Mouse (Mus musculus) heart, postnatal 36 days (tissue): ENCODE results near the gene Ckap2l. TPM values are rescaled to one million over a fixed set of nuclear protein-coding genes. Genes with fewer than 3 reads are reported as not detected.

Source experiments
- DNase-seq, 2 experiments: peaks; one replicate each; pipeline ENCODE4 v3.0.0; 2021 to 2022
- intact Hi-C: fragments of 180-260 bp; cut with DNase I; formaldehyde crosslinking; loops from one replicate; pipeline ENCODE4 v1.15.1; 2025
- total RNA-seq, 2 experiments: library from RNA; stranded (reverse); gene quantifications; 2 replicates each; pipeline ENCODE4 v1.2.3; 2021

Gene Ckap2l
- total RNA-seq, 2 experiments from 2014 or later = 0.73 to 0.86 TPM

GRCm38 (mm10) chr2:129267738-129268137 lies 29.3 kb downstream of the Ckap2l start:
- intact Hi-C loops = no loop called here
- DNase-seq = no peak

- DNase-seq = no peak
- intact Hi-C loops = no loop called here
These were observed 31.7 kb downstream of the Ckap2l start for GRCm38 (mm10) chr2:129265316-129265715.

GRCm38 (mm10) chr2:129263073-129263472 lies 33.9 kb downstream of the Ckap2l start:
- no peak for DNase-seq
- intact Hi-C loops = no loop called here

DNA sequence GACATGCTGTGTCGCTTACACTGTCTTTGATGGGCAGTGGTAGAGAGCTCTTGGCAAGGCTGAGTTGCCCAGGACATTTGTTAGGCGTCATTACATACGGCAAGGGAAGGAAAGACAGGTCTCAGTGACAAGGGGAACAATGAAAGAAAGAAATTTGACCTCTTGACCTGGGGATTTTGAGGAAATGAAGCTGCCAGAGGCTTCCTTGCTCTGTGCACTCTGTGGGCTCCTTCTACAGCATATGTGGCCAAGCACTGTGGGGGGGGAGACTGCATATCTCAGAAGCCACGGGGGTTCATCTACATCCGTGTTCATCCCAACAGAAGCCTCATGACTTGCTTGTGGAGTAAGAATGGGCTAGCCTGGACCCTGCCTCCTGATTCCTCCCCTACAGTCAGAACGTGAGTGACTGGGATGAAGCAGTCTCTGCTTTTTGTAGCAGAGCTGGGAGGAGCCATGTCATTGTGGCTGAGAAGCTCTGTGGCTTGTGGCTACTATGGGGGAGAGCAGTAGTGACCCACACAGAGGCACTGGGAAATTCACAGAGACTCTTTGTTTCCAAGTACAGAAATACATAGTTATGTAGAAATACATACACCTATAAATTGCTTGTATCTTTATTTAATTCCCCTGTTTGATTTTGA lies 35.7 kb downstream of the Ckap2l start:
- no peak for DNase-seq
- intact Hi-C loops = no loop called here

DNA sequence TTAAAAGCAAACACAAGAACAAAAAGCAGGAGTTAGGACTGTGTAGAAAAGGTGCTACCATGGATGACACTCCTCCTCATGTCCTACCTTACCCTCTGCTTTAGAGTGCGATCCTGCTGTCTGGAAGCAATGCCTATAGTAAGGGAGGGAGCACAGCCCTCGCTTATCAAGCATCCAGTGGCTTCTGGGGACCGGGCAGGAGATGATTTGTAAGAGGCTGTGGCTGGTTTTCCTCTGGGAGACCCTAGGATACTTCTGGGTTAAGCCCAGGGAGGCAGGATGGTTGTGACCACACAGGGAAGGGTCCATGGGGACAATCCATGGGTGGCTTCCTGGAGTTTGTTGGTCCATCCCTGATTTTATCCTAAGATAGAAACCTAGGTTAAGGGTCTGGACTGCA lies 36.4 kb downstream of the Ckap2l start:
- no peak for DNase-seq
- intact Hi-C loops = no loop called here

- intact Hi-C loops = loop anchor here (1.0 to 5.0 kb wide), 4 partner anchors 84 to 310 kb away; no protein-coding TSS in a partner anchor
- peak; percentile 60 to 68 for DNase-seq
These were observed 38.4 kb downstream of the Ckap2l start for GRCm38 (mm10) chr2:129258475-129259211.

GRCm38 (mm10) chr2:129258056-129258455 lies 39.0 kb downstream of the Ckap2l start:
- DNase-seq = no peak
- intact Hi-C loops = loop anchor here (1.0 to 5.0 kb wide), 4 partner anchors 84 to 310 kb away; no protein-coding TSS in a partner anchor

- DNase-seq = no peak
- intact Hi-C loops = loop anchor here (5.0 kb wide), 2 partner anchors 169 to 249 kb away; no protein-coding TSS in a partner anchor
These were observed 41.0 kb downstream of the Ckap2l start for GRCm38 (mm10) chr2:129256006-129256405.

- DNase-seq = no peak
- intact Hi-C loops = no loop called here
These were observed 42.9 kb downstream of the Ckap2l start for GRCm38 (mm10) chr2:129254076-129254475.

DNA sequence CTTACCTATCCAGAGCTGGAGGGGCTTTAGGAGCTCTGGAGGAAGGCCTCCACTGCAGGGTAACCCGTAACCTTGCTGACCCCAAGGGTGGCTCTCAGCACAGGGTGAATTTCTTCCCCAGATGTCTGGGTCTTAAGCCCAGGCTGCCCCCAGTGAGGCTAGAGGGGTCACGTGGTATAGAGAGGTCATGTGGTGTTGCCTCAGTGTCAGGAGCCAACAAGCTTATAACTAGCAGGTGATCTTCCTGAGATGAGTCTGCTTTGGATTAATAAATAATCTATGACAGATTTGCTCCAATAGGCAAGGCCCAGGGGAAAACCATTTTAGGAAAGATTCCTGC lies 43.4 kb downstream of the Ckap2l start:
- intact Hi-C loops = no loop called here
- no peak for DNase-seq

DNA sequence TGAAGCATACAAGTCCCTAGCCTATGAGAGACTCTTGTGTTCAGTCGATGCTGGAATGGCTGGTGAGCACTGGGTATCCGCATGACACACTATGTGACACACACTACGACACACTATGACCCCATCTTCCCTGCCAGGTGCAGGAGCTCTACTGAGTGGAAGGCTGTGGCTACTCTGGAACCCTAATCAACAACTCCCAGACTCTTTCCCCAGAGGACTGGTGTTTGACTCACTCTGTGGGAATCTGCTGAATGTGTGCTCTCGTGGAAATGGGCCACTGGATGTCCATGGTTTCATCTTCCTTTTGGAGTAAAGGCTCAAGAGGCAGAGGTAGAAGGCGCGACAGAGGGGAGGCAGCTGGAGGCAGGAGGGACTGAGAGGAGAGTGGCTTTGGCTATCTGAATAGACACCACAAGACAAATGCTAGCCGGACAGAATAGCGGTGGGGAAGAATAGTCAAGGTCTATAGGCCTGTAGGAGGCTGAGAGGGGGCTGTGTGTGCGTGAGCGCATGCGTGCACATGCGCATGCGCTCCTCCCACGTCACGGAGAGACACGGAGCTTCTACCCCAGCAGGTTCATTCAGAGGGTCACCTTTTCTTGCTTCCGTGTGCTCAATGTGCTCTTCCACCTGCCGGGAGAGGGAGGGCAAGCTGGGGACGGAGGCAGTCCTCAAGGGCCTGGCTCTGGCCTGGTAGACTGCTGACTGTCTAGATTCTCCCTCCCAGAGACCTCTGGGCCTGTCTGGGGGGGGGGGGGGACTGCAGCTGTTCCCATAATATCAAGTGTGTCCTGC lies 44.0 kb downstream of the Ckap2l start:
- no peak for DNase-seq
- intact Hi-C loops = no loop called here

- no peak for DNase-seq
- intact Hi-C loops = no loop called here
These were observed 47.7 kb downstream of the Ckap2l start for GRCm38 (mm10) chr2:129249321-129249720.

GRCm38 (mm10) chr2:129247707-129248121 lies 49.3 kb downstream of the Ckap2l start:
- DNase-seq = no peak
- intact Hi-C loops = no loop called here

- intact Hi-C loops = no loop called here
- DNase-seq = no peak
These were observed 50.1 kb downstream of the Ckap2l start for GRCm38 (mm10) chr2:129246924-129247323.

GRCm38 (mm10) chr2:129246436-129246835 lies 50.6 kb downstream of the Ckap2l start:
- intact Hi-C loops = no loop called here
- no peak for DNase-seq

- intact Hi-C loops = no loop called here
- no peak for DNase-seq
These were observed 51.4 kb downstream of the Ckap2l start for GRCm38 (mm10) chr2:129245618-129246017.

DNA sequence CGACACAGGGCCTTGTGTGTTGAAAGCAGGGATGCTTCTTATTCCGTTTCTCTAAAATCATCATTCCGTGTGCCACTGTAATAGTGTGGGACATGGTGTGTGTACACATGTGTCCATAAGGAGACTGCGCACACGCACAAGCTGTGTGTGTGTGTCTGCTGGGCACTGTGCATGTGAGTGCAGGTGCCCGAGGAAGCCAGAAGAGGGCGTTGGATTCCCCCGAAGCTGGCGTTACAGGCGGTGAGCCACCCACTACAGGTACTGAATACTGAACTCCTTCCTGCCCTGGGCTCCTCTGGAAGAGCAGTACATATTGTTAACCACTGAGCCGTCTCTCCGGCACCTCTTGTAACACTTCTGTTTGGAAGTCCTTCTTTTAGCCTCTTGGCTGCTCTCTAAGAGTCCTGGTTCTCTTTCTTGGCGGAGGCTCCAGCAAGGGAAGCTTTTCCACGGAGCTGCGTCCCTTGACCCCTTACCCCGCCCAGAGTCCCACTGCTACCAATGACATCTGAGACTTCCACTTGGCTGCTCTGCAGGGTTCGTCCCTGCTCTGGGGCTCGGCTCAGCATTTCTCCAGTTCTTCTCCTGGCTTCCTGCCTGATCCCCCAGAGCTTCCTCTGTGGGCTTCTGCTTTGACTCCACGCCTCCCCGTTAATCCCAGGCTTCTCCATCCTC lies 52.4 kb downstream of the Ckap2l start:
- intact Hi-C loops = no loop called here
- DNase-seq = peak in 1 of 2 experiments; percentile 14

DNA sequence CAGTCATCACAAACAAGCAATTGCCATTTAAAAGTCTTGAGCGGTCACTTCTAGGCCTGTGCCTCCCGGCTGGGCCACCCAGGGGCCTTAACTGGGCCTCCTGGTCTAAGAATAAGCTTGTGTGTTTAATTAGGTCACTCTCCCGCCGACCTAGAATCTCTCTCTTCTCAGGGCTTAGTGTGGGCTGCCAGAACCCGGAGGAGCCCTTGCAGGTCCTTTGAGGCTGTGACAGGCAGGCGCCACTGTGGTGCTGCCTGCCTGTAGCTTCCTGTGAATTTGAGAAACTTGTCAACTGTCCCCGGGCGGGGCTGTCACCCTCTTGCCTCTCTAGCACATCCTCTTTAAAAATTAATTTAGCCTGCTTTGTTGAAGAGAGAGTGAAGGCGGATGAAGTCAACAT lies 53.2 kb downstream of the Ckap2l start:
- DNase-seq = no peak
- intact Hi-C loops = no loop called here

DNA sequence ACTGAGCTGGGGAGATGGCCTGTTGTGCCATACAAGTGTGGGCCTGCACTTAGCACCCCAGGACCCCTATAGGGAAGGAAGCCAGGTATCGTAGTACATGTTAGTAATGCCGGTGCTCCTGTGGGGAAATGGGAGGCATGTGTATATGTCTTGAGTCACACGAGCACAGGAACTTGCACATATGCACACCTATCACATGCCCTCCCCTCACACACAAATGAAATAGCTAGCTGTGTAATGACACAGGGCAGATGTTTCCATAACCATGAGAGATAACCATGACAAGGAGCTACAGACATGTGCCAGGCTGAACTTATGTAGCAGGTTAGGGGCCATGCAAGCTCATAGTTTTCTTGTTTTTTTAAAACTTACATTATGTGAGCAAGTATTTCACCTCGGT lies 54.0 kb downstream of the Ckap2l start:
- no peak for DNase-seq
- intact Hi-C loops = no loop called here

DNA sequence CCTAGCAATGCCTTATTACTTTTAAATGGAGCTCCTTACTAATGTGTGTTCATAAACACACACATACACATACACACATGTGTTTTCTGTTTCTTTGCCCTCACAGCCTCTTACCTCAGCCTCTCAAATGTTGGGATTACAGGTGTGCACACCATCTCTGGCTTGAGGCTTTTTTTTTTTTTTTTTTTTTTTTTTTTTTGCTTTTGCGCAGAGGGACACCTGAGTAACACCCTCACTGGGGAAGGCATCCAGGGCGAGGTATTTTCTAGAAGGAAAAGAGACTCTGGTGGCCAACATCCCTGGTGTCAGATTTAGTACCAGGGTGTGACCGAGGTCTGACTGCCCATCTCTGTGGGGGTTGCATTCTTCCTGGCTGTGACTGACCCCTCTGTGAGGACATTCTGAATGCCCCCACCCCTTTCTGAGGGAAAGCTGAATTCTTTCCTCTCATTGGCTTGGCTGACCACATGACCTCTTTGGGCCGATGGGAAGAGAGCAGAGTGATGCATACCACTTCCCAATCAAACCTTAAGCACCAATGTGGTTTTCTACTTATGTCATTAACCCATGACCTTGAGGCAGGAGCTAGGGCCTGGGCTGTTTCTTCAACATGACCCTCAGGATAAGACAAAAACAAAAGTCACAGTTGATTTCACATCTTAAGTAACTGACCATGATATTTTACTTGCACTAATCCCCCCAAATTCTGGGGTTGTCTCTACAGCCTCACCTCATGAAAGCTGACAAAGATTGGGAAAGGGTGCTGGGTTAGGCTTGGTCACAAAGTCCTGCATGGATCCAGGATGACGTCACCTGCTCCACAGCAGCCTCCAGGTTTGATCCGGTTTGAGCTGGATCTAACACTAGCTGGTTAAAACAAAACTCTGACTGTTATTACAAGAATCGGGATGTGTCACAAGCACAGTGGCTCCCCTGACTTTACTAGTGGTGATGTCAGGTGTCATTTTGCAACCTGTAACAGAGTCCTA lies 54.9 kb downstream of the Ckap2l start:
- DNase-seq = no peak
- intact Hi-C loops = no loop called here
